Mouse (Mus musculus) forebrain, embryonic 10.5 days (tissue): ENCODE data around the gene Pold2. TPM values are rescaled to one million over a fixed set of nuclear protein-coding genes. Genes with fewer than 3 reads are reported as not detected.

Experiments used
- DNase-seq: peaks from one replicate; pipeline ENCODE4 v3.0.0-alpha.2; 2017; ENCODE audit warnings: low spot score; ENCODE audit errors: extremely low spot score
- H3K27ac ChIP-seq: fragments of 300-500 bp; sonication (generic); 2 replicates; pipeline ENCODE4 v1.5.1; 2016; ENCODE audit warnings: mild to moderate bottlenecking
- H3K27me3 ChIP-seq: fragments of 300-500 bp; sonication (generic); 2 replicates; pipeline ENCODE4 v1.6.1; 2016; ENCODE audit warnings: mild to moderate bottlenecking; ENCODE audit not compliant: poor library complexity, severe bottlenecking
- H3K36me3 ChIP-seq: fragments of 300-500 bp; sonication (generic); replicated peaks from 2 replicates; pipeline ENCODE4 v1.6.1; 2016; ENCODE audit warnings: mild to moderate bottlenecking, moderate library complexity
- H3K4me1 ChIP-seq: fragments of 300-500 bp; sonication (generic); 2 replicates; pipeline ENCODE4 v1.6.1; 2016
- H3K4me3 ChIP-seq: fragments of 300-500 bp; sonication (generic); 2 replicates; pipeline ENCODE4 v1.5.1; 2016; ENCODE audit warnings: mild to moderate bottlenecking, moderate library complexity
- H3K9me3 ChIP-seq: fragments of 300-500 bp; sonication (generic); 2 replicates; pipeline ENCODE4 v1.6.1; 2016; ENCODE audit warnings: mild to moderate bottlenecking, moderate library complexity
- WGBS: fragments of 180-500 bp; shearing (Covaris S2); methylation state at CpG from one replicate; pipeline ENCODE4 v1.1.7; 2016; 5-methylcytosine and 5-hydroxymethylcytosine counted together
- polyA plus RNA-seq: library from polyadenylated mRNA; unstranded; fragments of >200 nt; fragmentation: Nextera tagmentation; extraction: Ambion mirVana; gene quantifications from 2 replicates; pipeline ENCODE4 v1.2.1, GENCODE M21; 2016

Gene Pold2
- polyA plus RNA-seq, 1 experiment from 2014 or later = 158 TPM

DNA sequence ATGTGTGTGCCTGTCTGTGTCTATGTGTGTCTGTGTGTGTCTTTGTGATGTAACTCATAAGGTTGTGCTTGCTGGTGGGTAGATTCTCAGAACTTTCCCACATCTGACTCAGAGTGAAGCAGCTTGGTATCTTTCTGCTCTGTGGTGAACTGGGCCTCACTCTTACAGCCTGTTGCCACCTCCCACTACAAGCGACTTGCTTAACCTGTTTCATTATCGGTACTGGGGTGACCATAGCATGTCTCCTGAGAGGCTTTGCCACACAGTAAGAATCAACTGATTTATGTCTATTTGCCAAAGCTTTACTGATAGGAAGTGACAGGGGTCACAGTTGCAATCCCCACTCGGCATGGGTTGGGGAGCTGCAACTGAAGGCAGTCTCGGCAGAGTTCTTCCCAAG is 30.6 kb upstream of the Pold2 start:
- DNase-seq = no peak
- no peaks in the 10 kb centered on the region for H3K36me3 ChIP-seq
- H3K4me3 ChIP-seq = no peak overlapping the region
- H3K27ac ChIP-seq = no peak overlapping the region
- H3K9me3 ChIP-seq = no peaks in the 10 kb centered on the region
- 87% methylated on average over 4 of the region's 4 CpGs for WGBS
- peaks cover under 1% of the 10 kb centered on the region for H3K27me3 ChIP-seq
- H3K4me1 ChIP-seq = peaks cover 8% of the 10 kb centered on the region

GRCm38 (mm10) chr11:5907096-5907495 is 29.0 kb upstream of the Pold2 start:
- Histone ChIP-seq H3K4me3 (no peak overlapping the region), H3K27me3 (peaks cover 16% of the 10 kb centered on the region), H3K4me1 (peaks cover 18% of the 10 kb centered on the region), H3K9me3 (no peaks in the 10 kb centered on the region), H3K36me3 (no peaks in the 10 kb centered on the region), H3K27ac (no peak overlapping the region)
- 51% methylated on average over 5 of the region's 5 CpGs for WGBS
- DNase-seq = no peak

DNA sequence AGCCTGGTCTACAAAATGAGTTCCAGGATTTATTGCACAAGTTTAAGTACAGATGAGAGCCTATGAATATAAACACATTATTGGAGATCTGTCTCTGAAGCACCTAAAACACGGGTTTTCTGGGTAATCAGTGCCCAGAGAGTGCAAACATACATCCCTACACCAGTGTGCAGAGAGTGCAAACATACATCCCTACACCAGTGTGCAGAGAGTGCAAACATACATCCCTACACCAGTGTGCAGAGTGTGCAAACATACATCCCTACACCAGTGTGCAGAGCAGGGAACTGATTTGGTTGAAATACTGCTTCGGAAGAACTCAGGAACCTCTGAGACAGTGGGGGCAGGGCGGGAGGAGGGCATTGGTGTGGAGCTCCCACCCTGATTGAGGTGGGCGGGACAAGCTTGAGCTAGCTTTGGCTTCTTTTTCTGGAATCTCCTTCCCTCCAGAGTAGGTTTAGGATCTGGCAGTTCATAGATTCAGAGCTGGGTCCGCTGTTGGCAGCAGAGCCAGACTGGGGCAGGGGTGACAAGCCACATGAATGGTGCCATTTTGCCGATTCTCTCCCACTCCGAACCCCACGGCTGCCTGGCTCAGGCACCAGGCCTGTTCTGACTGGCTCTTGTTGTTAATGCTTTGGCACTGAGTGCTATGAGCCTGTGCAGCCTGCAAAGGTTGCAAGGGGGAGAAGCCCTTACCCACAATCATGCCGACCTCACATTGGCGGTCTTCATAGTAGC is 27.9 kb upstream of the Pold2 start:
- H3K27ac ChIP-seq = no peak overlapping the region
- no peak for DNase-seq

GRCm38 (mm10) chr11:5904871-5905270 is 26.8 kb upstream of the Pold2 start:
- 91% methylated on average over 6 of the region's 6 CpGs for WGBS
- H3K27me3 ChIP-seq = peaks cover 39% of the 10 kb centered on the region

More for the DNA sequence above, 27.9 kb upstream of the Pold2 start:
- Histone ChIP-seq H3K27me3 (peaks cover 28% of the 10 kb centered on the region), H3K9me3 (no peaks in the 10 kb centered on the region), H3K4me1 (peaks cover 30% of the 10 kb centered on the region), H3K4me3 (no peak overlapping the region), H3K36me3 (no peaks in the 10 kb centered on the region)
- WGBS = 87% methylated on average over 10 of the region's 10 CpGs

DNA sequence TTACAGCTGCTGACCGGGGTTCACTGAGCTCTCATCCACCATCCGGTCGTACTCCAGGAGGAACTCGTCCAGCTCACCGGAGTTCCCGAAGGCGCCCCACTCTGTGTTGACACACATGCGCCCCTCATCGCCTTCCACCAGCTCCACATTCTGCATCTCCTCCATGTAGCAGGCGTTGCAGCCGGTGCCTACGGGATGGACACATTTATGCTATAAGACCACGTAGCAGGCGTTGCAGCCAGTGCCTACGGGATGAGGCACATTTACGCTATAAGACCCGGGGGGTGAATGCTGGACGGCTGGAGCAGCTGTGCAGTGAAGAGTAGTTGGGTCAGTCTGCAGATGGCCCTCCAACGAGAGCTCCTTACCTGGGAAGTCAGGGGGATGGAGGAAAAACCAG is 26.3 kb upstream of the Pold2 start:
- no peaks in the 10 kb centered on the region for H3K36me3 ChIP-seq
- no peak overlapping the region for H3K27ac ChIP-seq
- peaks cover 33% of the 10 kb centered on the region for H3K4me1 ChIP-seq
- DNase-seq = no peak
- H3K4me3 ChIP-seq = no peak overlapping the region
- WGBS = 90% methylated on average over 19 of the region's 19 CpGs
- H3K9me3 ChIP-seq = no peaks in the 10 kb centered on the region
- H3K27me3 ChIP-seq = peaks cover 44% of the 10 kb centered on the region

More at GRCm38 (mm10) chr11:5904871-5905270, 26.8 kb upstream of the Pold2 start:
- no peak overlapping the region for H3K27ac ChIP-seq
- H3K4me1 ChIP-seq = peaks cover 33% of the 10 kb centered on the region
- no peak for DNase-seq
- no peaks in the 10 kb centered on the region for H3K36me3 ChIP-seq
- no peak overlapping the region for H3K4me3 ChIP-seq
- no peaks in the 10 kb centered on the region for H3K9me3 ChIP-seq

- H3K27me3 ChIP-seq = peaks cover 49% of the 10 kb centered on the region
- no peak for DNase-seq
- WGBS = 92% methylated on average over 2 of the region's 2 CpGs
These were observed 25.8 kb upstream of the Pold2 start for GRCm38 (mm10) chr11:5903844-5904243.

DNA sequence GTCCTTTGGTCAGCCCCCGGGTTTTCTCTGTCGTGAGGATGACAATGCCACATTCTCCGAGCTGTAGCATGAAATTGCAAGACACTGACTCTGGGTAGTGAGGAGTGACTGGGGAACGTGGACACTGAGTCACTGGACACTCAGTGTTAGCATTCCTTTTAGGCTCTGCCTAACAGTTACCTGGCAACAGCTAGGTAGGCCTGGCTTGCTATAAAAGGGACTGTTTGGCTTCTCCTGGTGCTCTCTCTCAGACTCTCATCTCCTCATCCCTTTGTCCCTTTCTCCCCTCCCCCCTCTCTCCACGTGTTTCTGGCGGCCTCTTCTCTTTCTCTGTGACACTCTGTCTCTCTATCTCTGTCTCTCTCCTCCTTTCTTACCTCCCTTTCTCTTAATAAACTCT is 24.3 kb upstream of the Pold2 start:
- Histone ChIP-seq H3K36me3 (no peaks in the 10 kb centered on the region), H3K27ac (peak overlapping the region; percentile 86), H3K27me3 (peaks cover 63% of the 10 kb centered on the region), H3K9me3 (no peaks in the 10 kb centered on the region), H3K4me1 (peaks cover 45% of the 10 kb centered on the region), H3K4me3 (peak overlapping the region; percentile 55)
- no peak for DNase-seq
- 4% methylated on average over 6 of the region's 6 CpGs for WGBS

More at GRCm38 (mm10) chr11:5903844-5904243, 25.8 kb upstream of the Pold2 start:
- no peak overlapping the region for H3K27ac ChIP-seq
- no peak overlapping the region for H3K4me3 ChIP-seq
- H3K4me1 ChIP-seq = peaks cover 33% of the 10 kb centered on the region
- no peaks in the 10 kb centered on the region for H3K36me3 ChIP-seq
- H3K9me3 ChIP-seq = no peaks in the 10 kb centered on the region

GRCm38 (mm10) chr11:5901950-5902349 is 23.9 kb upstream of the Pold2 start:
- H3K27ac ChIP-seq = peak overlapping the region; percentile 86
- H3K36me3 ChIP-seq = no peaks in the 10 kb centered on the region
- WGBS = under 1% methylated on average over 32 of the region's 32 CpGs
- DNase-seq = peak; percentile 74
- H3K27me3 ChIP-seq = peaks cover 68% of the 10 kb centered on the region
- peak overlapping the region; percentile 55 for H3K4me3 ChIP-seq
- no peaks in the 10 kb centered on the region for H3K9me3 ChIP-seq
- H3K4me1 ChIP-seq = peaks cover 46% of the 10 kb centered on the region

GRCm38 (mm10) chr11:5901320-5901719 is 23.2 kb upstream of the Pold2 start:
- H3K36me3 ChIP-seq = no peaks in the 10 kb centered on the region
- H3K27ac ChIP-seq = peak overlapping the region; percentile 86
- H3K27me3 ChIP-seq = peaks cover 74% of the 10 kb centered on the region
- peak overlapping the region; percentile 55 for H3K4me3 ChIP-seq
- DNase-seq = no peak
- 14% methylated on average over 3 of the region's 3 CpGs for WGBS
- H3K9me3 ChIP-seq = no peaks in the 10 kb centered on the region
- H3K4me1 ChIP-seq = peaks cover 44% of the 10 kb centered on the region

GRCm38 (mm10) chr11:5899286-5899685 is 21.2 kb upstream of the Pold2 start:
- no peak overlapping the region for H3K27ac ChIP-seq
- H3K36me3 ChIP-seq = no peaks in the 10 kb centered on the region
- DNase-seq = no peak
- peaks cover 85% of the 10 kb centered on the region for H3K27me3 ChIP-seq
- H3K4me1 ChIP-seq = peaks cover 45% of the 10 kb centered on the region
- H3K9me3 ChIP-seq = no peaks in the 10 kb centered on the region
- 95% methylated on average over 10 of the region's 10 CpGs for WGBS
- no peak overlapping the region for H3K4me3 ChIP-seq

GRCm38 (mm10) chr11:5898531-5898930 is 20.4 kb upstream of the Pold2 start, which contains the start of gene Myl7:
Gene Myl7 (minus strand): TSS chr11:5898782.
- Histone ChIP-seq H3K36me3 (no peaks in the 10 kb centered on the region), H3K4me1 (peaks cover 52% of the 10 kb centered on the region), H3K27ac (peak within 1 kb of the TSS; percentile 66), H3K9me3 (no peaks in the 10 kb centered on the region), H3K27me3 (peaks cover 83% of the 10 kb centered on the region), H3K4me3 (peak within 1 kb of the TSS; percentile 19)
- no peak for DNase-seq
- 74% methylated on average over 5 of the region's 5 CpGs for WGBS

DNA sequence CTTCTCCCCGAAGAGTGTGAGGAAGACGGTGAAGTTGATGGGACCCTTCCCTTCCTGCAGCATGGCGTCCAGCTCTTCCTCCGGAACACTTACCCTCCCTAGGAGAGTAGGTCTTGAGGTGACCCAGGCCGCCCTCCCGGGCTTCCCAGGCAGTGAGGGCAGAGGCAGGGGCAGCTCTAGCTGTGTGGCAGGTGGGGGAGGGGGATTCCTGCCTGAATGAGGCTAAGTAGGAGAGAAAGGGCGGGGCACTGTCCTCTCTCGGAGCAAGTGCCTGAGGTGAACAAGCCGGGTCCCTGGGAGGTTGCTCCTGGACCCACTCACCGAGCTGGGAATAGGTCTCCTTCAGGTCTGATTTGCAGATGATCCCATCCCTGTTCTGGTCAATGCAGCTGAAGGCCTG is 19.7 kb upstream of the Pold2 start:
- DNase-seq = no peak
- Histone ChIP-seq H3K4me3 (peak overlapping the region; percentile 19), H3K9me3 (no peaks in the 10 kb centered on the region), H3K27me3 (peaks cover 76% of the 10 kb centered on the region), H3K36me3 (no peaks in the 10 kb centered on the region), H3K4me1 (peaks cover 56% of the 10 kb centered on the region), H3K27ac (peak overlapping the region; percentile 66)
- WGBS = 6% methylated on average over 10 of the region's 10 CpGs

- no peaks in the 10 kb centered on the region for H3K9me3 ChIP-seq
- peak overlapping the region; percentile 66; the same call in 1 of the 2 replicates for H3K27ac ChIP-seq
- no peaks in the 10 kb centered on the region for H3K36me3 ChIP-seq
- peak overlapping the region; percentile 19 for H3K4me3 ChIP-seq
- DNase-seq = no peak
- peaks cover 56% of the 10 kb centered on the region for H3K4me1 ChIP-seq
- peaks cover 70% of the 10 kb centered on the region for H3K27me3 ChIP-seq
- 12% methylated on average over 16 of the region's 16 CpGs for WGBS
These were observed 19.1 kb upstream of the Pold2 start for GRCm38 (mm10) chr11:5897230-5897629.
